Mouse (Mus musculus): ENCODE results near the gene Speg. TPM values are rescaled to one million over a fixed set of nuclear protein-coding genes. Genes with fewer than 3 reads are reported as not detected.

The Speg gene
- 18.0 and 19.8 TPM in 2 replicates for polyA plus RNA-seq (2011; ENCODE audit: insufficient read depth, insufficient read length, low read depth, missing spikeins)

DNA sequence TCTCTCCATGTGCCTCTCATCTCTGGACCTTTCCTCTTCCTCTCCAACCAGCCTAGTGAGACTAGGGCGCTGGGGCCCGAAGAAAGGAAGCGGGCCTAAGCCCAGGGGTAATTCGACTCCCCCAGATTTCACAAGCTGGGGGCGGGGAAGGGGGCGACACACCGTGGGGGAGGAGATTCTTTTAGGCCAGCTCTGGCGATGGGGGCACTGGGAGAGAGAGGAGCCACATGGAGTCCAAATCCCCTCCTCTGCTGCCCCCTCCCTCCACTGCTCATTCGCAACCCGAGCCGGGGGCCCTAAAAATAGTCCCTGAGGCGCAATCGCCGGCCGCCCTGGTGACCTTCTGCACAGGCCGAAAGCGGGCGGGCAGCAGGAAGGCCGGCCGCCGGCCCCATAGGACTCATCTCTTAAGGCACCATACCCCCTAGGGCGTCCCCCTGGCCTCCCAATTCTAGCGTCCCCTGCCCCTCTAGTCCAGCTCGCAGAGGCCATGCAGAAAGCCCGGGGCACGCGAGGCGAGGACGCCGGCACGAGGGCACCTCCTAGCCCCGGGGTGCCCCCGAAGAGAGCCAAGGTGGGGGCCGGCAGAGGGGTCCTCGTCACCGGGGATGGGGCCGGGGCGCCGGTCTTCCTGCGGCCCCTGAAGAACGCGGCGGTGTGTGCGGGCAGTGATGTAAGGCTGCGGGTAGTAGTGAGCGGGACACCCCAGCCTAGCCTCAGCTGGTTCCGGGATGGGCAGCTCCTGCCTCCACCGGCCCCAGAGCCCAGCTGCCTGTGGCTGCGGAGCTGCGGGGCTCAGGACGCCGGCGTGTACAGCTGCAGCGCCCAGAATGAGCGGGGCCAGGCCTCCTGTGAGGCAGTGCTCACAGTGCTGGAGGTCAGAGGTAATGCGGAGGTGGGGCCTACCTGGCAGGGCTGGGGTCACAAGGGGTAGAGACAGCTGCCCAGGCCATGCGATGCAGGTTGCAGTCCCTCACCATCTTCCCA is at the start of gene Speg:
Gene Speg, plus strand, starts transcription at position 348 of the 987 bp plus-strand sequence.
- Histone ChIP-seq H3K27ac (ENCODE audit: insufficient read depth, low read length) (no peak within 1 kb of the TSS), H3K27me3 (ENCODE audit: control insufficient read depth, insufficient read depth, low read length, poor library complexity, severe bottlenecking) (no peaks in the 10 kb centered on the region), H3K9ac (ENCODE audit: low read depth, poor library complexity, severe bottlenecking) (peak within 1 kb of the TSS; percentile 85), H3K9me3 (replicated peaks; ENCODE audit: control insufficient read depth, insufficient read depth, low read length, poor library complexity, severe bottlenecking) (no peaks in the 10 kb centered on the region), H3K36me3 (ENCODE audit: control insufficient read depth, insufficient read depth, low read length, poor library complexity, severe bottlenecking) (no peaks in the 10 kb centered on the region), H3K4me1 (ENCODE audit: control insufficient read depth, insufficient read depth, low read length) (no peaks in the 10 kb centered on the region), H3K4me3 (ENCODE audit: low read depth, low read length) (peak within 1 kb of the TSS; percentile 51)
- no peak for TF ChIP-seq EP300 (IDR thresholded peaks at IDR 0.05; ENCODE audit: insufficient read depth, low read depth, low read length)
- no peak for TF ChIP-seq CTCF (IDR thresholded peaks at IDR 0.05; ENCODE audit: low read depth, low read length)
- TF ChIP-seq POLR2A (IDR thresholded peaks at IDR 0.05; ENCODE audit: insufficient read depth, low read length): no peak

DNA sequence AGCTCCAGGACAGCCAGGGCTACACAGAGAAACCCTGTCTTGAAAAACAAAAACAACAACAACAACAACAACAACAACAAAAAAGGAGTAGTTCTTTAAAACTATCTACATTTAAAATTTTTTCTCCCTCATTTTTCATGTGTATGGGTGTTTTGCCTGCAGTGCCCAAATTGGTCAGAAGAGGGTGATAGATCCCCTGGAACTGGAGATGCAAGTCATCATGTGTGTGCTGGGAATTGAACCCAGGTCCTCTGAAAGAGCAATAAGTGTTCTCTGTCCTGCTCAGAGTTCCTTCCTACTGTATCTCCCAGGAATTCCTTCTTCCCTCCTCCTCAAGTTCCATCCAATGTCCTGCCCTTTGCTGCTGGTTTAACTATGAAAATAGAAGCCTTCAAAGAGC is 47.6 kb upstream of the Speg start:
- no peak overlapping the region for H3K9ac ChIP-seq (ENCODE audit: low read depth, poor library complexity, severe bottlenecking)
- peaks cover 3% of the 10 kb centered on the region; the same call in 1 of the 2 replicates for H3K9me3 ChIP-seq (replicated peaks; ENCODE audit: control insufficient read depth, insufficient read depth, low read length, poor library complexity, severe bottlenecking)
- no peaks in the 10 kb centered on the region for H3K27me3 ChIP-seq (ENCODE audit: control insufficient read depth, insufficient read depth, low read length, poor library complexity, severe bottlenecking)
- H3K36me3 ChIP-seq (ENCODE audit: control insufficient read depth, insufficient read depth, low read length, poor library complexity, severe bottlenecking): no peaks in the 10 kb centered on the region
- no peak overlapping the region for H3K4me3 ChIP-seq (ENCODE audit: low read depth, low read length)
- H3K4me1 ChIP-seq (ENCODE audit: control insufficient read depth, insufficient read depth, low read length): no peaks in the 10 kb centered on the region
- no peak overlapping the region for H3K27ac ChIP-seq (ENCODE audit: insufficient read depth, low read length)
- TF ChIP-seq CTCF (IDR thresholded peaks at IDR 0.05; ENCODE audit: low read depth, low read length) (no peak), EP300 (IDR thresholded peaks at IDR 0.05; ENCODE audit: insufficient read depth, low read depth, low read length) (no peak), POLR2A (IDR thresholded peaks at IDR 0.05; ENCODE audit: insufficient read depth, low read length) (no peak)

DNA sequence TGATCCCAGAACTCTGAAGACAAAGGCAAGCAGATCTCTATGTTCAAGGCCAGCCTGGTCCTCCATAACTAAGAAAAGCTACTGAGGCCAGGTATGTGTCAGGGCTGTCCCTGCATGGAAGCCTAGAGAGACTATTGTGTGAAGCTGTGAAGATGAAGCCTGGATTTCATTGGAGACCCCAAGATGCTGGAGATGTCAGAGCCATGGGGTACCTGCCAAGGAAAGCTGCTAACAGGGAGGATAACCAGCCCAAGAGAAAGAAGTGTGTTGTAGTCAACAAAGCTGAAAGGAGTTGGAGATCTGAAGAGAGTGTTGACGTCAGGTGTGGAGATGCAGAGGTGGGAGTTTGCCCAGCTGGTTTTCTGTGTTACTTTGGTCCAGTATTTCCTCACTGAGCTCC is 43.8 kb upstream of the Speg start:
- no peak overlapping the region for H3K9ac ChIP-seq (ENCODE audit: low read depth, poor library complexity, severe bottlenecking)
- no peaks in the 10 kb centered on the region for H3K4me1 ChIP-seq (ENCODE audit: control insufficient read depth, insufficient read depth, low read length)
- no peak overlapping the region for H3K27ac ChIP-seq (ENCODE audit: insufficient read depth, low read length)
- no peak overlapping the region for H3K4me3 ChIP-seq (ENCODE audit: low read depth, low read length)
- TF ChIP-seq CTCF (IDR thresholded peaks at IDR 0.05; ENCODE audit: low read depth, low read length) (no peak), EP300 (IDR thresholded peaks at IDR 0.05; ENCODE audit: insufficient read depth, low read depth, low read length) (no peak), POLR2A (IDR thresholded peaks at IDR 0.05; ENCODE audit: insufficient read depth, low read length) (no peak)
- no peaks in the 10 kb centered on the region for H3K27me3 ChIP-seq (ENCODE audit: control insufficient read depth, insufficient read depth, low read length, poor library complexity, severe bottlenecking)
- no peaks in the 10 kb centered on the region for H3K36me3 ChIP-seq (ENCODE audit: control insufficient read depth, insufficient read depth, low read length, poor library complexity, severe bottlenecking)
- peaks cover 3% of the 10 kb centered on the region; the same call in 1 of the 2 replicates for H3K9me3 ChIP-seq (replicated peaks; ENCODE audit: control insufficient read depth, insufficient read depth, low read length, poor library complexity, severe bottlenecking)

DNA sequence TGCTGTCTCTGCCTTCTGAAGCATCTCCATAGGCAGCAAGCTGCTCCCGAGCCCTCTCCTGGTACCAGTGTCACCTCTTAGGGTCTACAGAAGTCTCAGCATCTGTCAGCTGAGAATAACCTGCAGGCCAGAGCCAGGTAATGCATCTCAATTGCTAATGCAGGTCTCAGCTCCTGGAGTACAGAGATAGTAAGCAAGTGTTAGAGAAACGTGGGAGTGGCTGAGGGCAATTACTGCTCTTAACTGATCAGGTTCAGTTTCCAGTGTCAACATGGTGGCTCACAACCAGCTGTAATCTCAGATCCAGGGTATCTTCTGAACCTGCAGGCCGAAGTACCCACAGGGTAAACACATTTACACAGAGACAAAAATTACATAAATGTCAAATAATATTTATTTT is 38.6 kb upstream of the Speg start:
- H3K4me1 ChIP-seq (ENCODE audit: control insufficient read depth, insufficient read depth, low read length): no peaks in the 10 kb centered on the region
- H3K36me3 ChIP-seq (ENCODE audit: control insufficient read depth, insufficient read depth, low read length, poor library complexity, severe bottlenecking): no peaks in the 10 kb centered on the region
- no peak overlapping the region for H3K27ac ChIP-seq (ENCODE audit: insufficient read depth, low read length)
- no peak overlapping the region for H3K9ac ChIP-seq (ENCODE audit: low read depth, poor library complexity, severe bottlenecking)
- no peak overlapping the region for H3K4me3 ChIP-seq (ENCODE audit: low read depth, low read length)
- no peaks in the 10 kb centered on the region for H3K9me3 ChIP-seq (replicated peaks; ENCODE audit: control insufficient read depth, insufficient read depth, low read length, poor library complexity, severe bottlenecking)
- no peaks in the 10 kb centered on the region for H3K27me3 ChIP-seq (ENCODE audit: control insufficient read depth, insufficient read depth, low read length, poor library complexity, severe bottlenecking)
- no peak for TF ChIP-seq EP300 (IDR thresholded peaks at IDR 0.05; ENCODE audit: insufficient read depth, low read depth, low read length)
- TF ChIP-seq CTCF (IDR thresholded peaks at IDR 0.05; ENCODE audit: low read depth, low read length): no peak
- no peak for TF ChIP-seq POLR2A (IDR thresholded peaks at IDR 0.05; ENCODE audit: insufficient read depth, low read length)

DNA sequence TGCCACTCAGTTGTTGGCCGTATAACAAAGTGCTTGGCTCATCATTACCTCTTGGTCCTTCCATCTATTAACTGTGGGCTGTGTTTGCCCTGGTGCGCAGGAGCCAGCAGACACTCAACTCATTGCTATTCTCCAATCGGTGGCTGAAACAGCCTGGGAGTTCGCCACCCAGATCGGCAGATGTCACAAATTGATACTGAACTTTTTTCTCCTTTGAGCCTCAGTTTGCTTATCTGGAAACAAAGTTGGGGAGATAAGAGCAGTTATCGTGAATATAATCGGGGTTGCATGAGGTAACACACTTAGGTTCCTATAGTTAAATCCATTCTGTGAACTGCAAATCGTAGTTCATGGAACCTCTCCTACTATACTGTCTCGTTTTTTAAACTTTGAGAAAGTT is 38.0 kb upstream of the Speg start:
- H3K36me3 ChIP-seq (ENCODE audit: control insufficient read depth, insufficient read depth, low read length, poor library complexity, severe bottlenecking): no peaks in the 10 kb centered on the region
- no peak overlapping the region for H3K9ac ChIP-seq (ENCODE audit: low read depth, poor library complexity, severe bottlenecking)
- no peaks in the 10 kb centered on the region for H3K9me3 ChIP-seq (replicated peaks; ENCODE audit: control insufficient read depth, insufficient read depth, low read length, poor library complexity, severe bottlenecking)
- H3K4me1 ChIP-seq (ENCODE audit: control insufficient read depth, insufficient read depth, low read length): no peaks in the 10 kb centered on the region
- H3K27ac ChIP-seq (ENCODE audit: insufficient read depth, low read length): no peak overlapping the region
- H3K4me3 ChIP-seq (ENCODE audit: low read depth, low read length): no peak overlapping the region
- no peaks in the 10 kb centered on the region for H3K27me3 ChIP-seq (ENCODE audit: control insufficient read depth, insufficient read depth, low read length, poor library complexity, severe bottlenecking)
- TF ChIP-seq POLR2A (IDR thresholded peaks at IDR 0.05; ENCODE audit: insufficient read depth, low read length): no peak

DNA sequence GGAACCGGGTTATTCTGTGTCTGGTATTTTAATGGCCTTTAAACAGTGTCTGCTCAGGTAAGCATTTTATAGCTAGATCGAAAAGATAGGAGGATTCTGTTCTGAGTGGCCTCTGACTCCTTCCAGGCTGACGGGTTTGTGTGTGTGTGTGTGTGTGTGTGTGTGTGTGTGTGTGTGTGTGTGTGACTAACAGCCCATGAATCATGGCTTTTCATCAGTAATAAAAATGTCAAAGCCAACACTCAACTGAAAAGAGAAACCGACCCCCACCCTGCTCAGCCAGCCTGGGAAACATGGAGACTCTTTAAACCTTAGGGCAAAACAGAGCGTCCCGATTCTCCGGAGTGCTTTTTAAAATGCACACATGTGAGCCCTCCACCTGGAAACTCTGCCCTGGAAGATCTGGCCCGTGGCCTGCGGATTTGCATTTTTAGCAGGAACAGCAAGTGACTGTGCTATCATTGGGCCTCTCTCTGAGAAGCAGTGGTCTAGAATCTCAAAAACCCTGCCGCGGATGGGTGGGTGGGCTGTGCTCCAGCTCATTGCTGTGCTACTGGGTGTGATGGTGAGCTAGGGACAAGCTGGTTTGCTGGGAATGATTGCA is 36.9 kb upstream of the Speg start:
- no peaks in the 10 kb centered on the region for H3K36me3 ChIP-seq (ENCODE audit: control insufficient read depth, insufficient read depth, low read length, poor library complexity, severe bottlenecking)
- H3K27ac ChIP-seq (ENCODE audit: insufficient read depth, low read length): no peak overlapping the region
- TF ChIP-seq POLR2A (IDR thresholded peaks at IDR 0.05; ENCODE audit: insufficient read depth, low read length) (no peak), EP300 (IDR thresholded peaks at IDR 0.05; ENCODE audit: insufficient read depth, low read depth, low read length) (no peak), CTCF (IDR thresholded peaks at IDR 0.05; ENCODE audit: low read depth, low read length) (no peak)
- H3K4me3 ChIP-seq (ENCODE audit: low read depth, low read length): no peak overlapping the region
- H3K9ac ChIP-seq (ENCODE audit: low read depth, poor library complexity, severe bottlenecking): no peak overlapping the region
- no peaks in the 10 kb centered on the region for H3K9me3 ChIP-seq (replicated peaks; ENCODE audit: control insufficient read depth, insufficient read depth, low read length, poor library complexity, severe bottlenecking)
- no peaks in the 10 kb centered on the region for H3K27me3 ChIP-seq (ENCODE audit: control insufficient read depth, insufficient read depth, low read length, poor library complexity, severe bottlenecking)
- H3K4me1 ChIP-seq (ENCODE audit: control insufficient read depth, insufficient read depth, low read length): no peaks in the 10 kb centered on the region

Measured in ES-Bruce4 (cell line).